Mouse (Mus musculus) hindbrain, postnatal 0 days (tissue): ENCODE measurements around the gene Armc9. TPM values are rescaled to one million over a fixed set of nuclear protein-coding genes. Genes with fewer than 3 reads are reported as not detected.

Source experiments
- ATAC-seq: fragments of 200-750 bp; cut with Nextera tagmentation; 2 replicates; pipeline ENCODE4 v1.8.0; 2017; ENCODE audit warnings: mild to moderate bottlenecking, moderate TSS enrichment, moderate library complexity
- DNase-seq: peaks from one replicate; pipeline ENCODE4 v3.0.0-alpha.2; 2015; ENCODE audit warnings: low spot score
- H3K27ac ChIP-seq: fragments of 300-500 bp; sonication (generic); 2 replicates; pipeline ENCODE4 v1.5.1; 2014; ENCODE audit warnings: mild to moderate bottlenecking
- H3K27me3 ChIP-seq: fragments of 300-500 bp; sonication (generic); 2 replicates; pipeline ENCODE4 v1.6.1; 2014; ENCODE audit warnings: low read length, mixed read lengths; ENCODE audit not compliant: insufficient read depth
- H3K36me3 ChIP-seq: fragments of 300-500 bp; sonication (generic); 2 replicates; pipeline ENCODE4 v1.6.1; 2014; ENCODE audit warnings: low read length, mixed read lengths; ENCODE audit not compliant: insufficient read depth
- H3K4me1 ChIP-seq: fragments of 300-500 bp; sonication (generic); 2 replicates; pipeline ENCODE4 v1.6.1; 2014; ENCODE audit warnings: antibody characterized with exemption, low read length, mixed read lengths; ENCODE audit not compliant: insufficient read depth
- H3K4me2 ChIP-seq: fragments of 300-500 bp; sonication (generic); 2 replicates; pipeline ENCODE4 v1.6.1; 2014; ENCODE audit warnings: low read depth, mild to moderate bottlenecking, low read length, moderate library complexity, mixed read lengths
- H3K4me3 ChIP-seq: fragments of 300-500 bp; sonication (generic); 2 replicates; pipeline ENCODE4 v1.5.1; 2014; ENCODE audit warnings: low read length
- H3K9ac ChIP-seq: fragments of 300-500 bp; sonication (generic); replicated peaks from 2 replicates; pipeline ENCODE4 v1.6.1; 2014; ENCODE audit warnings: mild to moderate bottlenecking, low read length, moderate library complexity, mixed read lengths
- H3K9me3 ChIP-seq: fragments of 300-500 bp; sonication (generic); 2 replicates; pipeline ENCODE4 v1.6.1; 2016; ENCODE audit warnings: low read length, mixed read lengths
- CTCF ChIP-seq: IDR thresholded peaks from 2 replicates; pipeline ENCODE4 v1.5.1; 2016; ENCODE audit warnings: antibody characterized with exemption, control low read depth, low read depth
- WGBS: fragments of 180-500 bp; shearing (Covaris S2); extraction: QIAGEN DNeasy Blood & Tissue Kit; methylation state at CpG from one replicate; pipeline ENCODE4 v1.1.7; 2014; 5-methylcytosine and 5-hydroxymethylcytosine counted together
- polyA plus RNA-seq: library from polyadenylated mRNA; unstranded; fragments of >200 nt; fragmentation: Nextera tagmentation; extraction: Ambion mirVana; gene quantifications from 2 replicates; pipeline ENCODE4 v1.2.1, GENCODE M21; 2015
- total RNA-seq: library from RNA; depleted of rRNA; stranded (reverse); fragments of >200 nt; gene quantifications from 2 replicates; pipeline ENCODE4 v1.2.3, GENCODE M21; 2014

Gene Armc9
- total and polyA plus RNA-seq, 2 experiments from 2014 or later: 21.0 to 34.9 TPM

GRCm38 (mm10) chr1:86281781-86282536 lies 127.4 kb downstream of the Armc9 start:
- no peaks in the 10 kb centered on the region for H3K9me3 ChIP-seq
- H3K4me2 ChIP-seq: no peak overlapping the region
- H3K4me3 ChIP-seq: no peak overlapping the region
- H3K4me1 ChIP-seq: no peaks in the 10 kb centered on the region
- H3K27me3 ChIP-seq: no peaks in the 10 kb centered on the region
- 89% methylated on average over 11 of the region's 11 CpGs for WGBS
- no peak overlapping the region for H3K27ac ChIP-seq
- ATAC-seq (no peak), DNase-seq (no peak)
- no peaks in the 10 kb centered on the region for H3K36me3 ChIP-seq
- H3K9ac ChIP-seq: no peak overlapping the region
- TF ChIP-seq CTCF: no peak

- no peak overlapping the region for H3K4me2 ChIP-seq
- H3K27me3 ChIP-seq: no peaks in the 10 kb centered on the region
- H3K4me1 ChIP-seq: no peaks in the 10 kb centered on the region
- no peak overlapping the region for H3K4me3 ChIP-seq
- no peaks in the 10 kb centered on the region for H3K9me3 ChIP-seq
- H3K27ac ChIP-seq: no peak overlapping the region
- 89% methylated on average over 5 of the region's 5 CpGs for WGBS
- H3K36me3 ChIP-seq: no peaks in the 10 kb centered on the region
- no peak for DNase-seq
- TF ChIP-seq CTCF: no peak
- ATAC-seq: no peak
- no peak overlapping the region for H3K9ac ChIP-seq
Measured at GRCm38 (mm10) chr1:86284101-86284500, 129.5 kb downstream of the Armc9 start.

GRCm38 (mm10) chr1:86285295-86285694 lies 130.7 kb downstream of the Armc9 start:
- no peaks in the 10 kb centered on the region for H3K27me3 ChIP-seq
- H3K4me2 ChIP-seq: no peak overlapping the region
- WGBS: 78% methylated on average over 6 of the region's 6 CpGs
- no peaks in the 10 kb centered on the region for H3K9me3 ChIP-seq
- H3K9ac ChIP-seq: no peak overlapping the region
- no peaks in the 10 kb centered on the region for H3K4me1 ChIP-seq
- TF ChIP-seq CTCF: no peak
- no peak overlapping the region for H3K27ac ChIP-seq
- H3K36me3 ChIP-seq: no peaks in the 10 kb centered on the region
- no peak for DNase-seq
- ATAC-seq: no peak
- no peak overlapping the region for H3K4me3 ChIP-seq

GRCm38 (mm10) chr1:86287473-86287872 lies 132.9 kb downstream of the Armc9 start:
- ATAC-seq (no peak), DNase-seq (no peak)
- H3K4me2 ChIP-seq: no peak overlapping the region
- TF ChIP-seq CTCF: no peak
- H3K9me3 ChIP-seq: no peaks in the 10 kb centered on the region
- WGBS: 78% methylated on average over 4 of the region's 4 CpGs
- H3K9ac ChIP-seq: no peak overlapping the region
- H3K4me3 ChIP-seq: no peak overlapping the region
- H3K4me1 ChIP-seq: no peaks in the 10 kb centered on the region
- H3K36me3 ChIP-seq: no peaks in the 10 kb centered on the region
- no peaks in the 10 kb centered on the region for H3K27me3 ChIP-seq
- no peak overlapping the region for H3K27ac ChIP-seq

GRCm38 (mm10) chr1:86290452-86290851 lies 135.9 kb downstream of the Armc9 start:
- WGBS: 51% methylated on average over 3 of the region's 3 CpGs
- Histone ChIP-seq H3K9ac (no peak overlapping the region), H3K4me2 (no peak overlapping the region), H3K27ac (no peak overlapping the region), H3K27me3 (no peaks in the 10 kb centered on the region), H3K4me1 (no peaks in the 10 kb centered on the region), H3K36me3 (no peaks in the 10 kb centered on the region), H3K4me3 (no peak overlapping the region), H3K9me3 (no peaks in the 10 kb centered on the region)
- no peak for TF ChIP-seq CTCF
- ATAC-seq (no peak), DNase-seq (no peak)

- 90% methylated on average over 3 of the region's 3 CpGs for WGBS
- Histone ChIP-seq H3K4me2 (no peak overlapping the region), H3K27me3 (no peaks in the 10 kb centered on the region), H3K36me3 (no peaks in the 10 kb centered on the region), H3K9ac (no peak overlapping the region), H3K4me3 (no peak overlapping the region), H3K9me3 (no peaks in the 10 kb centered on the region), H3K4me1 (no peaks in the 10 kb centered on the region), H3K27ac (no peak overlapping the region)
- no peak for TF ChIP-seq CTCF
- ATAC-seq (no peak), DNase-seq (no peak)
Measured at GRCm38 (mm10) chr1:86293091-86293490, 138.5 kb downstream of the Armc9 start.

GRCm38 (mm10) chr1:86293868-86294267 lies 139.3 kb downstream of the Armc9 start:
- no peak for TF ChIP-seq CTCF
- 88% methylated on average over 5 of the region's 5 CpGs for WGBS

More at GRCm38 (mm10) chr1:86293868-86294267, 139.3 kb downstream of the Armc9 start:
- ATAC-seq (no peak), DNase-seq (no peak)
- Histone ChIP-seq H3K4me1 (no peaks in the 10 kb centered on the region), H3K27me3 (no peaks in the 10 kb centered on the region), H3K4me2 (no peak overlapping the region), H3K36me3 (no peaks in the 10 kb centered on the region), H3K9me3 (no peaks in the 10 kb centered on the region), H3K27ac (no peak overlapping the region), H3K4me3 (no peak overlapping the region), H3K9ac (no peak overlapping the region)
